Mouse (Mus musculus): Measurements from ENCODE around the gene Bace2.

Bace2 gene

GRCm38 (mm10) chr16:97356499-97357187, at the start of gene Bace2:
TSS of gene Bace2 (plus strand) at chr16:97356742.
- DNase-seq (ENCODE audit: low spot score in 2 of 2) = peak; percentile 47 to 51

GRCm38 (mm10) chr16:97307594-97307993, 48.9 kb upstream of the Bace2 start:
- DNase-seq (ENCODE audit: low spot score in 2 of 2) = no peak

- DNase-seq (ENCODE audit: low spot score in 2 of 2) = no peak
Measured at GRCm38 (mm10) chr16:97309796-97310569, 46.6 kb upstream of the Bace2 start.

GRCm38 (mm10) chr16:97310570-97310846, 46.0 kb upstream of the Bace2 start:
- DNase-seq (ENCODE audit: low spot score in 2 of 2) = no peak

GRCm38 (mm10) chr16:97312960-97313686, 43.4 kb upstream of the Bace2 start:
- DNase-seq (ENCODE audit: low spot score in 2 of 2) = peak; percentile 84 to 90

GRCm38 (mm10) chr16:97321576-97321975, 35.0 kb upstream of the Bace2 start:
- no peak for DNase-seq (ENCODE audit: low spot score in 2 of 2)

- peak in 1 of 2 experiments; percentile 19 for DNase-seq (ENCODE audit: low spot score in 2 of 2)
Measured at GRCm38 (mm10) chr16:97322604-97323003, 33.9 kb upstream of the Bace2 start.

- peak; percentile 56 to 81 for DNase-seq (ENCODE audit: low spot score in 2 of 2)
Measured at GRCm38 (mm10) chr16:97325975-97326374, 30.6 kb upstream of the Bace2 start.

- DNase-seq (ENCODE audit: low spot score in 2 of 2) = no peak
Measured at GRCm38 (mm10) chr16:97328602-97329001, 27.9 kb upstream of the Bace2 start.

- DNase-seq (ENCODE audit: low spot score in 2 of 2) = no peak
Measured at GRCm38 (mm10) chr16:97353013-97353412, 3.5 kb upstream of the Bace2 start.

- DNase-seq (ENCODE audit: low spot score in 2 of 2) = no peak
Measured at GRCm38 (mm10) chr16:97354632-97355031, 1.9 kb upstream of the Bace2 start.

GRCm38 (mm10) chr16:97357188-97357821, 763 bp downstream of the Bace2 start:
- DNase-seq (ENCODE audit: low spot score in 2 of 2) = peak; percentile 25 to 43

GRCm38 (mm10) chr16:97362231-97362888, 5.8 kb downstream of the Bace2 start:
- no peak for DNase-seq (ENCODE audit: low spot score in 2 of 2)

GRCm38 (mm10) chr16:97366141-97366540, 9.6 kb downstream of the Bace2 start:
- no peak for DNase-seq (ENCODE audit: low spot score in 2 of 2)

- DNase-seq (ENCODE audit: low spot score in 2 of 2) = no peak
Measured at GRCm38 (mm10) chr16:97370258-97370657, 13.7 kb downstream of the Bace2 start.

- DNase-seq (ENCODE audit: low spot score in 2 of 2) = no peak
Measured at GRCm38 (mm10) chr16:97387955-97388354, 31.4 kb downstream of the Bace2 start.

GRCm38 (mm10) chr16:97391289-97391688, 34.7 kb downstream of the Bace2 start:
- DNase-seq (ENCODE audit: low spot score in 2 of 2) = no peak

- no peak for DNase-seq (ENCODE audit: low spot score in 2 of 2)
Measured at GRCm38 (mm10) chr16:97391701-97392384, 35.3 kb downstream of the Bace2 start.

- peak; percentile 3 to 59 for DNase-seq (ENCODE audit: low spot score in 2 of 2)
Measured at GRCm38 (mm10) chr16:97396436-97396835, 39.9 kb downstream of the Bace2 start.

GRCm38 (mm10) chr16:97397945-97398531, 41.5 kb downstream of the Bace2 start:
- no peak for DNase-seq (ENCODE audit: low spot score in 2 of 2)

- DNase-seq (ENCODE audit: low spot score in 2 of 2) = no peak
Measured at GRCm38 (mm10) chr16:97399991-97400390, 43.4 kb downstream of the Bace2 start.

Data from frontal cortex, postnatal 36 days (tissue).